Mouse (Mus musculus) stomach, postnatal 0 days (tissue): Measurements from ENCODE around the gene Ppfibp2.

Experiments
- CTCF ChIP-seq: IDR thresholded peaks from 2 replicates; pipeline ENCODE4 v1.5.1; 2016; ENCODE audit warnings: antibody characterized with exemption, low read depth, mild to moderate bottlenecking, moderate library complexity
- EP300 ChIP-seq: optimal IDR thresholded peaks from 2 replicates; pipeline ENCODE3; 2016; ENCODE audit warnings: antibody characterized with exemption

DNA sequence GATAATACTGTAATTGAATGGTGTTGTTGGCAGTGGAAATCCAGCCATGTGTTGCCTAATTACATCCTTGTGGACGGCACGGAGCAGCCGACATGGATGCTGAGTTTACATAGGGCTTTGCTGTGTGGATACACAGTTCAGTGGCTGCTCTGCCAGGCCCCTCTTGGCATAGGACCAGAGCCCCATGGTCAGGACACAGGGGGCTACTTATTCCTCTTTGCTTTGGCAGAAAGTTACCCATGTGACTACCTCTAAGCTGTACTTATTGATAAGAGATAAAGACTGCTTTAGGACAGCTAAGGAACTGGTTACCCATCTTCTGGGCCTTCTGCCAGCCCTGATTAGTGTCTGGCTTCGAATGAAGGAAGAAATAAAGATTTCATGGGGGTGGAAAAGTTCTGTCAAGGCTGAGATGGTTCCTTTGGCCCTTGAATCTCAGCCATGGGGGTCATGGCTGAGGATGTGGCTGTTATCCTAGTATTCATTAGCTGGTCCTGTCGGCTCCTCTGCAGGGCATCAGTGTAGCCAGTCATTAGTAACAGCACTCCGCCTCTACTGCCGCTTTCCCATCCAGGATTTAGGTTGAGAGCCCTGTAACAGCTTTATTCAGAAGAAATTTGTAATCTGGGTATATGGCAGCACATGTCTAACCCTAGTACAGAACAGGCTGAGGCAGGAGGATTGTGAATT lies 47.7 kb downstream of the Ppfibp2 start:
- TF ChIP-seq CTCF = no peak
- TF ChIP-seq EP300 = no peak
